ENCODE assay signal across 15 mouse cellular contexts in the genomic region with DNA sequence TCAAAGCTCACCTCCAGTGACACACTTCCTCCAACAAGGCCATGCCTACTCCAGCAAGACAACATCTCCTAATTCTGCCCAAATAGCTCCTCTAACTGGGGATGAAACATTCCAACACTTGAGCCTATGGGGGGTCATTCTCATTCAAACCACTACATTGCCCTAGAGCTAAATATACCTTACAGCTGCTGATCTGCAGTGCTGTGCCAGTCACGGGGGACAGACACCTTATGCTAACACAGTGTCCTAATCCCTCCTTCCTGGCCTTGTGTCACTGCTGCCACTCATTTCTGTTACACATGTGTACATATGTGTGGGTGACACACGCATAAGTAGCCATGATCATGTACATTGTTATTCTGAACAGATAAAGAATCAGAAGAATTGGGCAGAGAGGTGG.
"Had no signal": no experiment of that assay in that cellular context is flagged by ENCODE, and none has a peak within 500 bp of the region (broad histone marks: within the 10 kb centered on the region; RNA-seq: fewer than 3 reads in every experiment).

No protein-coding gene starts in this region.

- H3K27ac ChIP-seq: midbrain, embryonic 10.5 days; midbrain, embryonic 12.5 days; neural tube, embryonic 12.5 days; stomach, embryonic 15.5 days; stomach, postnatal 0 days had no signal

- H3K9ac ChIP-seq: lung, embryonic 14.5 days; midbrain, embryonic 12.5 days; neural tube, embryonic 12.5 days; stomach, embryonic 15.5 days had no signal

- H3K36me3 ChIP-seq: midbrain, embryonic 10.5 days; midbrain, embryonic 12.5 days; neural tube, embryonic 12.5 days; stomach, embryonic 15.5 days had no signal

- H3K4me3 ChIP-seq: midbrain, embryonic 10.5 days; midbrain, embryonic 12.5 days; neural tube, embryonic 12.5 days; stomach, embryonic 15.5 days had no signal

- H3K27me3 ChIP-seq: midbrain, embryonic 12.5 days; neural tube, embryonic 12.5 days; stomach, embryonic 15.5 days had no signal

- DNase-seq: lung, adult 18-20 months; lung, embryonic 14.5 days; lung, postnatal 10 days; lung, postnatal 4 days; midbrain, embryonic 14.5 days; right cerebral cortex, postnatal 14 days; thymus, adult 2 months; thymus, postnatal 25 days; thymus, postnatal 4 days had no signal

- H3K9me3 ChIP-seq: midbrain, embryonic 10.5 days; midbrain, embryonic 12.5 days; neural tube, embryonic 12.5 days; stomach, embryonic 15.5 days had no signal

- H3K4me2 ChIP-seq: lung, embryonic 14.5 days; midbrain, embryonic 12.5 days; neural tube, embryonic 12.5 days; stomach, embryonic 15.5 days had no signal

- ATAC-seq: midbrain, embryonic 16.5 days had no signal

- H3K4me1 ChIP-seq: midbrain, embryonic 10.5 days; midbrain, embryonic 12.5 days; neural tube, embryonic 12.5 days; stomach, embryonic 15.5 days had no signal
